ENCODE assay signal across 21 mouse cellular contexts in genomic region chr13:31339386-31339785, GRCm38 (mm10).
"Had no signal": no experiment of that assay in that cellular context is flagged by ENCODE, and none has a peak within 500 bp of the region (broad histone marks: within the 10 kb centered on the region; RNA-seq: fewer than 3 reads in every experiment).

No protein-coding gene starts in this region.

- H3K9me3 ChIP-seq: heart, embryonic 10.5 days; hindbrain, embryonic 10.5 days; hindbrain, embryonic 12.5 days; intestine, embryonic 15.5 days; limb, embryonic 10.5 days; limb, embryonic 12.5 days had no signal

- H3K9ac ChIP-seq: heart, embryonic 12.5 days; hindbrain, embryonic 12.5 days; hindbrain, embryonic 14.5 days; intestine, embryonic 15.5 days; limb, embryonic 12.5 days had no signal

- H3K27ac ChIP-seq: gastrocnemius, adult 2 months; heart, embryonic 10.5 days; hindbrain, embryonic 10.5 days; hindbrain, embryonic 12.5 days; hindbrain, embryonic 14.5 days; intestine, embryonic 15.5 days; layer of hippocampus, adult 2 months; left cerebral cortex, adult 2 months; limb, embryonic 10.5 days; limb, embryonic 12.5 days had no signal

- H3K36me3 ChIP-seq: heart, embryonic 10.5 days; heart, embryonic 12.5 days; hindbrain, embryonic 10.5 days; hindbrain, embryonic 12.5 days; intestine, embryonic 15.5 days; limb, embryonic 10.5 days; limb, embryonic 12.5 days had no signal

- ATAC-seq: hindbrain, embryonic 16.5 days; inflammation-experienced regulatory T-cells, adult 6 months; intestine, embryonic 15.5 days; intestine, postnatal 0 days had no signal

- H3K4me3 ChIP-seq: gastrocnemius, adult 2 months; heart, embryonic 10.5 days; heart, embryonic 12.5 days; hindbrain, embryonic 10.5 days; hindbrain, embryonic 12.5 days; intestine, embryonic 15.5 days; layer of hippocampus, adult 2 months; left cerebral cortex, adult 2 months; limb, embryonic 10.5 days; limb, embryonic 12.5 days had no signal

- DNase-seq: gastrocnemius, adult 2 months; gastrocnemius, postnatal 10 days; gastrocnemius, postnatal 25 days; heart, adult 18-20 months; heart, postnatal 10 days; heart, postnatal 4 days; kidney, postnatal 4 days; liver had no signal

- H3K27me3 ChIP-seq: heart, embryonic 12.5 days; hindbrain, embryonic 12.5 days; intestine, embryonic 15.5 days; limb, embryonic 12.5 days had no signal

- H3K4me2 ChIP-seq: heart, embryonic 12.5 days; hindbrain, embryonic 12.5 days; hindbrain, embryonic 14.5 days; intestine, embryonic 15.5 days; limb, embryonic 12.5 days had no signal

- H3K4me1 ChIP-seq: heart, embryonic 12.5 days; hindbrain, embryonic 10.5 days; hindbrain, embryonic 12.5 days; intestine, embryonic 15.5 days had no signal
